Mouse (Mus musculus): ENCODE data around the gene Mier2. TPM values are rescaled to one million over a fixed set of nuclear protein-coding genes. Genes with fewer than 3 reads are reported as not detected.
A peak's percentile ranks its signal among the peaks of the same experiment; 100 is the strongest.

The Mier2 gene
- total RNA-seq, 1 experiment from 2014 or later: 18.3 TPM

- ATAC-seq (replicated peaks; ENCODE audit: low read depth, poor library complexity, severe bottlenecking): no peak
Observed at GRCm38 (mm10) chr10:79543884-79544597, 11.0 kb downstream of the Mier2 start.

- ATAC-seq (replicated peaks; ENCODE audit: low read depth, poor library complexity, severe bottlenecking): no peak
Observed at GRCm38 (mm10) chr10:79542171-79542570, 12.8 kb downstream of the Mier2 start.

- no peak for ATAC-seq (replicated peaks; ENCODE audit: low read depth, poor library complexity, severe bottlenecking)
Observed at GRCm38 (mm10) chr10:79541522-79541921, 13.5 kb downstream of the Mier2 start.

- no peak for ATAC-seq (replicated peaks; ENCODE audit: low read depth, poor library complexity, severe bottlenecking)
Observed at GRCm38 (mm10) chr10:79540746-79541145, 14.3 kb downstream of the Mier2 start.

- ATAC-seq (replicated peaks; ENCODE audit: low read depth, poor library complexity, severe bottlenecking): no peak
Observed at GRCm38 (mm10) chr10:79539701-79540495, 15.1 kb downstream of the Mier2 start.

- ATAC-seq (replicated peaks; ENCODE audit: low read depth, poor library complexity, severe bottlenecking): peak; percentile 87
Observed at GRCm38 (mm10) chr10:79538873-79539272, 16.1 kb downstream of the Mier2 start.

GRCm38 (mm10) chr10:79538323-79538722 lies 16.7 kb downstream of the Mier2 start:
- ATAC-seq (replicated peaks; ENCODE audit: low read depth, poor library complexity, severe bottlenecking): no peak

- ATAC-seq (replicated peaks; ENCODE audit: low read depth, poor library complexity, severe bottlenecking): no peak
Observed at GRCm38 (mm10) chr10:79537781-79538180, 17.2 kb downstream of the Mier2 start.

GRCm38 (mm10) chr10:79537271-79537670 lies 17.7 kb downstream of the Mier2 start:
- ATAC-seq (replicated peaks; ENCODE audit: low read depth, poor library complexity, severe bottlenecking): no peak

- no peak for ATAC-seq (replicated peaks; ENCODE audit: low read depth, poor library complexity, severe bottlenecking)
Observed at GRCm38 (mm10) chr10:79536461-79537080, 18.4 kb downstream of the Mier2 start.

GRCm38 (mm10) chr10:79535431-79535830 lies 19.6 kb downstream of the Mier2 start:
- ATAC-seq (replicated peaks; ENCODE audit: low read depth, poor library complexity, severe bottlenecking): no peak

- no peak for ATAC-seq (replicated peaks; ENCODE audit: low read depth, poor library complexity, severe bottlenecking)
Observed at GRCm38 (mm10) chr10:79534426-79534825, 20.6 kb downstream of the Mier2 start.

- peak; percentile 85 for ATAC-seq (replicated peaks; ENCODE audit: low read depth, poor library complexity, severe bottlenecking)
Observed at GRCm38 (mm10) chr10:79533126-79533911, 21.7 kb downstream of the Mier2 start, which contains the start of gene Plpp2. Plpp2 (minus strand) TSS chr10:79533796.

- ATAC-seq (replicated peaks; ENCODE audit: low read depth, poor library complexity, severe bottlenecking): no peak
Observed at GRCm38 (mm10) chr10:79532678-79533077, 22.3 kb downstream of the Mier2 start.

- no peak for ATAC-seq (replicated peaks; ENCODE audit: low read depth, poor library complexity, severe bottlenecking)
Observed at GRCm38 (mm10) chr10:79531593-79531992, 23.4 kb downstream of the Mier2 start.

GRCm38 (mm10) chr10:79530721-79531120 lies 24.3 kb downstream of the Mier2 start:
- no peak for ATAC-seq (replicated peaks; ENCODE audit: low read depth, poor library complexity, severe bottlenecking)

- no peak for ATAC-seq (replicated peaks; ENCODE audit: low read depth, poor library complexity, severe bottlenecking)
Observed at GRCm38 (mm10) chr10:79530241-79530640, 24.8 kb downstream of the Mier2 start.

- ATAC-seq (replicated peaks; ENCODE audit: low read depth, poor library complexity, severe bottlenecking): no peak
Observed at GRCm38 (mm10) chr10:79528081-79528480, 26.9 kb downstream of the Mier2 start.

GRCm38 (mm10) chr10:79527453-79527845 lies 27.6 kb downstream of the Mier2 start:
- no peak for ATAC-seq (replicated peaks; ENCODE audit: low read depth, poor library complexity, severe bottlenecking)

All from common myeloid progenitor, adult 5-6 weeks (primary cell).